Mouse (Mus musculus) brain, adult 2 months (tissue): Measurements from ENCODE around the gene Serpinb7.

Experiments used
- DNase-seq: peaks from one replicate; pipeline ENCODE4 v3.0.0; 2011; ENCODE audit warnings: low read depth, low spot score

The Serpinb7 gene

DNA sequence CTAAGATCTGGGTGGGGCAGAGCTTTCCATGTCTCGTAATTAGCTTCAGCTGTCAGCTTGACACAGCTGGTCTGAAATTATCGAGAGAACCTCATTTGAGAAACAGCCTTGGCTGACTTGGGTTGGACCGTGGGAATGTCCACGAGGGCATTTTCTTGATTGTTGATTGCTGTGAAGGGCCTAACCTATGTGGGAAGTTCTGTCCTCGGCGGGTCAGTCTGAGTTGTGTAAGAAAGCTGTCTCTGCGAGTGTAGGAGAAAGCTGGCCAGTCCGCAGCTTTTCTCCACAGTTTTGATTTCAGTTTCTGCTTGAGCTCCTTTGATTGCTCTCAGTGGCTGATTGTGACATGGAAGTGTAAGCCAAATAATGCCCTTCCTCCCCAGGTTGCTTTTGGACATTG lies 90.1 kb downstream of the Serpinb7 start:
- DNase-seq, result no peak

DNA sequence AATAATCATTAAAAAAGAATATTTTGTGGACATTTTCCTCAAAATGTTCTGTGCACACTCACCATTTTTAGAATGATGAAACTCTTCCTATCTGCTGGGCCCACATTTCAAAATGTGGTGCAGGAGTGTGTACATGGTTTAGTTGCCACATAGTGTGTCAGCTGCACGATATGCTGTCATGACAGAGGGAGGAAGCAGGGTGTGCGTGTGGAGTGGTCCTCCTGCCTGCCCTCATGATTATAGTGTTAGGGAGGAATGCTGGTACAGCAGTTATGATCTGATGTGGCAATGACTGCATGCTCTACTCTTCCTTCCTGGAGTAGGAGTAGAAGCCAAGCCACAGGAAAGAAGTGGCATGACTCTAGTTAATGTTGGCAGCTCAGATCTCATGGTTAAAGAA lies 97.3 kb downstream of the Serpinb7 start:
- DNase-seq, result no peak

DNA sequence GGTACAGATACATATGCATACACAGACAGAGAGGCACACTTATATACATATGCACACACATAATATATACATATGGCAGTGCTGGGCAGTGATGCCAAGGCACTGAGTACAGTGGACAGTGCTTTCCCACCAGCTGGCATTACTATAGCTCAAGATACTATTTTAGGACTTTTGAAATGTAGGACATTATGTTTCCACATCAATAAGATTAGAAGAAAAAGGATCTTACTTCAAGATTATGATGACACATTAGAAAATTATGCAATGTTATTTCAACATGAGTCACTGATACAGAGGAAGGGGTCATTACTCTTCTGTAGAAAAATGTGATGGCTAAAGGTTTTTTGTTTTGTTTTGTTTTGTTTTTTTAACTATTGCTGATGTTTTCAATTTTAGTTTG lies 102.6 kb downstream of the Serpinb7 start:
- DNase-seq, result no peak
